Mouse (Mus musculus) left cerebral cortex, postnatal 10 days (tissue): Measurements from ENCODE around the gene Hist2h3c2. TPM values are rescaled to one million over a fixed set of nuclear protein-coding genes. Genes with fewer than 3 reads are reported as not detected.
A peak's percentile ranks its signal among the peaks of the same experiment; 100 is the strongest.
"Not testable (repeated sequence)": the region's sequence is repeated elsewhere in the genome, so short reads cannot be mapped to it uniquely, and the experiment has no call there.

Experiments
- DNase-seq, 2 experiments: peaks; one replicate each; pipeline ENCODE4 v3.0.0; 2021 to 2022; ENCODE audit warnings: low spot score in 2 of 2, mixed read lengths in 1 of 2; ENCODE audit errors: extremely low spot score in 1 of 2
- intact Hi-C: fragments of 180-260 bp; cut with DNase I; formaldehyde crosslinking; loops from one replicate; pipeline ENCODE4 v1.15.1; 2025
- total RNA-seq, 2 experiments: library from RNA; stranded (reverse); gene quantifications; 2 replicates each; pipeline ENCODE4 v1.2.3; 2021

The Hist2h3c2 gene
- total RNA-seq, 2 experiments from 2014 or later, result 10.2 to 10.9 TPM

DNA sequence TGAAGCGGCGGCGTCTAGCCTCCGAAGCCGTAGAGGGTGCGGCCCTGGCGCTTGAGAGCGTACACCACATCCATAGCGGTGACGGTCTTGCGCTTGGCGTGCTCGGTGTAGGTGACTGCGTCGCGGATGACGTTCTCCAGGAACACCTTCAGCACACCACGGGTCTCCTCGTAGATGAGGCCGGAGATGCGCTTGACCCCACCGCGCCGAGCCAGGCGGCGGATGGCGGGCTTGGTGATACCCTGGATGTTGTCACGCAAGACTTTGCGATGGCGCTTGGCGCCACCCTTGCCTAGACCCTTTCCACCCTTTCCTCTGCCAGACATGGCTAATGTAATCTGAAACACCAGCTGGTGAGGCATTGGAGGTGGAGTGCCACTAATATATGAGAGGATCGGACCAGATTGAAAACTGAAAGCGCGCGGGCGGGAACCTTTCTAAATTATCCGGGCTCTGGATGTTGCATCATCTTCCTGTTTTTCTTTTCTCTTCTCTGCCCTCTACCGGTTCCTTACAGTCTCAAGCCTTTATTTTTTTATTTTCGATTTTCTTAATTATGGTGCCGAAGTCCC lies 24.1 kb upstream of the Hist2h3c2 start, which contains the start of gene Hist2h4:
TSS of gene Hist2h4 (minus strand) at position 333 of the 572 bp plus-strand sequence.
- intact Hi-C loops, result no loop called here
- DNase-seq, result peak; percentile 93 to 98

DNA sequence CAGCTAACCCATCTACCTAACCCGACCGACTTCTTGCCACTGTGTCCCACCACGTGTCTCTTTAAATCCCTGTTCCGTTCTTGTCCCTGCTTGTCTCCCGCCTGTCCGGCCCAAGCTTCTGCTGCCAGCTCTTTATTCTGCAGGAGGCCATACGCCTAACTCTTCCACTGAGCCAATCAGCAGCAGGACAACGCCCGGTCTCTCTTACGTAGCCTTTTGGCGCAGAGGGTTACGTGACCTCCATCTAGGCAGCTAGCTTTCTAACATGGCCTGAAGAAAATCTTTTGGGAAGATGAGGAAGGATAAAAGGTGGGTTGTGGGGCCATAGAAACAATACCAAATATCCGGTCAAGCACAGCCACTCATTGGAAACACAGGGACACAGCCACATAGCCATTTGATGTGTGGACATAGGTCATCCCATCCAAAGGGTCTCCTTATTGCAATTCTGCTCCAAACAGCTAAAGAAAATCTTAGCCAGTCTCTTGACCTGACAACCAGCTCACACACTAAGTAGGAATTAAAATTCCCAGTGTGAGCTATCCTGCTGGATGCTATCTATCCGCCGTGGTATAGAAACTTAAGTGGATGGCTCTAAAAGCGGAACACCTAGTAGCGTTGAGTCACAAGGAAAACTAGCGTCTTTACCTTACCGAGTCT lies 23.4 kb upstream of the Hist2h3c2 start:
- peak; percentile 78 to 83 for DNase-seq
- intact Hi-C loops, result no loop called here

DNA sequence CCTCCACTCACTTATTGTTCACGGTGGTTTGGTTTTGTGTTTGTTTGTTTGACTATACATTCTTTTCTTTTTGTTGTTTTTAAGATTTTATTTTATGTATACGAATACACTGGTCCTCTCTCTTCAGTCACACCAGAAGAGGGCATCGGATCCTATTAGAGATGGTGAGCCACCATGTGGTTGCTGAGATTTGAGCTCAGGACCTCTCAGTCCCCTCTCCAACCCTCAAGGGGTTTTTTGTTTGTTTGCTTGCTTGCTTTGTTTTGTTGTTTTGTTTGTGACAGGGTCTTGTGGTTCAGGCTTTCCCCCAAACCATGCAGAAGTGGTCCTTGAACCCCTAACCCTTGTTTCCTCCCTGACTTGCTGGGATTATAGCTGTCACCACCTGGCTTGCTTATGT lies 22.7 kb upstream of the Hist2h3c2 start:
- intact Hi-C loops, result no loop called here
- DNase-seq, result no peak

DNA sequence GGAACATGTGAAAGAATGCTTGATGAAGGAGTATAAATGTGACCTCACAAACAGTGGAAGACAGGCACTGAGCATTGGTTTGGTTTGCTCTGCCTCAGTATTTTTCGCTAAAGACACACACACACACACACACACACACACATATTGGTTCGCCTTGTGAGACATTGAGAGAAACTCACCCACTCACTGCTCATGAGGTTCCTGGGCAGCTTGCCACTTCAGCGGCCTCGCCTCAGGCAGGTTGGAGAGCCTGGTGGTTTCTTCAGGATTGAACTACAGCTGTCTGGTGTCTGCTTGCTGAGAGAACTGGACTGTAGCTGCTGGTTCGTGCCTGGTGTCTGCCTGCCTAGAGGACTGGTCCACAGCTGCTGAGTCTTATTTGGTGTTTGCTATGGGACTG lies 21.3 kb upstream of the Hist2h3c2 start:
- intact Hi-C loops, result no loop called here
- no peak for DNase-seq

DNA sequence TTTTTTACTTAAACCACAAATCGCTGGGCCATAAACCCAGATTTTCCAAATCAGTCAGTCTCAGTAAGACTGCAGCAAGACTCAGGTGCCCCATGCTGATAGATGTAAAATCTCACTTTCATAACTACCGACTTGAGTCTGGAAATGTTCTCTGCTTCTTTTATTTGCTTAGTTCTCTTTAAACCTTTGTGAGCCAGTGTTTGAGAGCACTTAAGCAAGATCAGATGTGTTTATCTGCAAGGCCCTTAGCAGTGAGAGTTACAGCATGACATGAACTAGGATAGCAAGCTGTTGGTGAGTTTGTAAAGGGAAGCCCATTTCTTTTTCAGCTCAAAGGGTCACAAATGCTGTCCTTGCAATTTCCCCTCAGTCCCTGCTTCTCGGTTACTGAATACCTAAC lies 18.3 kb upstream of the Hist2h3c2 start:
- intact Hi-C loops, result no loop called here
- no peak for DNase-seq

DNA sequence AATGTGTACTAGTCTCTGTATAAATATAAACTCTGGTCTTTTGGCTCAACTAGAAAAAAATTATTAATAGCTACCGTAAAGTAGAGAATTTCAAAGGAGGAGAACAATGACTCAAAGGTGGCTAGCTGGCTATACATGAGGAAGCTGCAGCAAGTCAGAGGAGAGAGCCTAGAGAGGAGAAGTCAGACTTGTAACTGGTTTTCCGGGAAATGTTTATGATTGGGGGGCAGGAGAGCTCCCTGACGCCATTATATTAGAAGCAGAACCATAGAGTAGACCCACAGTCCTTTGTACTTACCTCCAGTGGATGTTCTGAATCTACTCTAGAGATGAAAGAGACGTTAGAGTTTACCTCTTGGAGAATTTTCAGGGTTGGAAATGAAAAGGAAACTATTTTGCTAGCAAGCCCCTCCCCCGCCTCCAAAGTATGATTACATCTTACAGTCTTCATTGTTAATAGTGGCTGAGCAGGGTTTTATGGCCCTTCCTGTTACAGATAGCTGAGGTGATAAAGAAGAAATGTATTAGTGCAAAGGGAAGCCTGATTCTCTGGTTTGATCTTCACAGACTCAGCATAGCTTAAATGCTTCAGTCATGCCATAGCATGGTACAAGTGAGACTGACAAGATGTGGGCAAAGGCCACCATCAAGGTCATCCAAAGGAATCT lies 17.1 kb upstream of the Hist2h3c2 start:
- no peak for DNase-seq
- intact Hi-C loops, result no loop called here

DNA sequence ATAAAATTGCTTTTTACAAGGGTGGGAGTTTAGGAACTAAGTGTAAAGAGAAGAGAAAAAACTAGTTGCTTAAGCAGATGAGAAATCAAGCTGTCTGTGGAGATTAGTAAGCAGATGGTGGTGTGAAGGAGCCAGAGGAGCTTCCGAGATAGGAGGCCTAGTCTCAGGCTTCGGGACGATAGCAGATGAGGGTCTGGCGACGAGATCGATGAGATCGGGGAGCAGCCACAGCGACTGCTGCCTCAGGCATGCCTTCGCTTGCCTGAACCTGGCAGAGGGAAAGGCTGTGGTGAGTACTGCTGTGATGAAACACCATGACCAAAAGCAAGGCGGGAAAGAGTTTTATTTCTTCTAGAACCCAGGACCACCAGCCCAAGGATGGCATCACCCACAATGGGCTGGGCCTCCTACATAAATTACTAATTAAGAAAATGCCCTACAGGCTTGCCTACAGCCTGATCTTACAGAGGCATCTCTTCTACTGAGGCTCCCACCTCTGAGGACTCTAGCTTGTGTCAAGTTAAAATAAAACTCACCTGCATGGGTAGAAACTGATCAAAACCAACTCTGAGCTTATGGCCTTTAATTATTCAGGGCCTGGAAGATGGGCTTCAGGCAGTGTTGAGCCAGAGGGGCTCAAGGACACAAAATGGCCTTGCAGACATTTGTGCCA lies 15.9 kb upstream of the Hist2h3c2 start:
- intact Hi-C loops, result no loop called here
- no peak for DNase-seq

DNA sequence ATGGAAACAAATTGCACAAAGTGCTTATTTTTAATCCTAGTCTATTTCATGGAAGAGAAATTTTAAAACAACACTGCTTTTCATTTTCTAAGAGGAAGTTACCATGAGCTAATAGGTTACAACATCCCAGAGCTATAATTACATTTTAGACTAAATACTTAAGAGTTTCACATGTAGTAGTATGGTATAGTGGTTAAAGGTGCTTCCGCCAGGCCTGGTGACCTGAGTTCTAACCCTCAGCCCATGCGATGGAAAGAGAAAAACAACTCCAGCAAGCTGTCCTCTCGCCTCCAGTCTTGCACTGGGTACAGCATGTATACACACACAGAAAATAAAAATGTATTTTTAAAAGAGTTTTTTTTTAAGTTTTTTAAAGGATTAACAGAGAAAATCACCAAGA lies 12.9 kb upstream of the Hist2h3c2 start:
- intact Hi-C loops, result no loop called here

DNA sequence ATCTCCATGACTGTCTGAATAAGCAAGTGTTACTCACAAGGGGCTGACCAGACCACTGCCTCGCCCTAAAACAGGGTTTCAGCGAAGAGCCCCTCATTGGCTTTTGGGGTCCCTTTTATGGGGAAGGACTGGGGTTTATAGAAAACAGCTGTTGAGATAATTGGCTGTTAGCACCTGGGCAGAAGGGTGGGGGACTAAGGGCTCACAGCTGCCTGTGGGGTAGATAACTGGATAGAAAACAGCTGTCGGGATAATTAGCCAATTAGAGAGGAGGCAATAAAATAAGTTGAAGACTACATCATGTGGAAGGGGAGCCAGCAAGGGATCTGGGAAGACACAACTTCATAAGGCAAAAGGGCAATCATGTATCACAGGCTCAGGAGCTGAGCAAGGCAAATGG lies 12.0 kb upstream of the Hist2h3c2 start:
- DNase-seq, result no peak
- intact Hi-C loops, result no loop called here

More for the DNA sequence above, 12.9 kb upstream of the Hist2h3c2 start:
- DNase-seq, result no peak

DNA sequence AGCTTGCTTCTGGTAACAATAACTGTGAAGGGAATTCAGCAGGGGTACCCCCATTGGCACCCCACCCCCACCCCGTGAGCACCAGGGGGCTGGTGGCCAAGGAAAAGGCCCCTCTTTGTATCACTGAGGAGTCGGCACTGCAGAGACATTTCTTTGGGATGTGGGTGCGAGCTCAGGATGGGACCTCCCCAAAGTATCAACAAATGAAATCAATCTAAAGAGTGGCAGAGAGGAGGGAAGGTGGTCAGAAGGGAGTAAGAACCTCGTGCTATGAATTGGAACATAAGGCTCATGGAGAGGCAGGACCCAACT lies 10.1 kb upstream of the Hist2h3c2 start:
- no peak for DNase-seq
- intact Hi-C loops, result no loop called here

DNA sequence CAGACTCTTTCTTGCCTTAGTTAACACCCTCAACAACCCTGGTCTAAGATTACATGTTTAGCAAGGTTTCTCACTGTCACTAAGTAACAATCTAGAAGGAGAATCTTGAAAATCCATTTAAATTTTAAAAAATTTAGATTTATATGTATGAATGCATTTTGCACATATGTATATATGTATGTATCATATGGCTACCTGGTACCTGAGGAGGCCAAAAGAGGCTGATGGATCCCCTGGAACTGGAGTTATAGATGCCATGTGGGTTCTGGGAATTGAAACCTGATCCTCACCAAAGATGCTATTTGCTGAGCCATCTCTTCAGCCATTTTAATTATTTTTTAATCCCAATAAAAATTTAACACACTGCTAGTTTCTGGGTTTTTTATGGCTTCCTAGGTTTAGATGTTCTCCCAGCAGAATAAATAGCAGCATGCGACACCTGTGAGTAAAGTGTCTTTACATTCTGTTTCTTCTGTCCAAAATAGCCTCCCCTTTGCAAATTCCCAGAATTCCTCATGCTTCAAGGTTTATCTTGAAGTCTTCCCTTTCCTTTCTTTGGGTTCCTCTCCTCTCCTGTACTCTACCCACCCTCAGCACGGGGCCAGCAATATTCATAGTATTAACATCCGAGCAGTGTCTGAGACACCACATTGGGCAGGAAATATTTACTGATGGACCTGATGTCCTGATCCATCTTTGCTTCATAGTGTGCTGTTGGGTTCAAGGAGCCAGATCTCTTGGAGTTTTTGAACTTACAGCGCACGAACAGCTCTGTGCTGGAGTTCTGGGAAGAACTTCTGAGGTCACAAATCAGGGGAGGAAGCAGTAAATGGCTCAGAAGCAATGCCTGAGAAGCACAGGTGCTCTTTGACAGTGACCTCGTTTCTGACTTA lies 9.5 kb upstream of the Hist2h3c2 start:
- intact Hi-C loops, result no loop called here
- no peak for DNase-seq

DNA sequence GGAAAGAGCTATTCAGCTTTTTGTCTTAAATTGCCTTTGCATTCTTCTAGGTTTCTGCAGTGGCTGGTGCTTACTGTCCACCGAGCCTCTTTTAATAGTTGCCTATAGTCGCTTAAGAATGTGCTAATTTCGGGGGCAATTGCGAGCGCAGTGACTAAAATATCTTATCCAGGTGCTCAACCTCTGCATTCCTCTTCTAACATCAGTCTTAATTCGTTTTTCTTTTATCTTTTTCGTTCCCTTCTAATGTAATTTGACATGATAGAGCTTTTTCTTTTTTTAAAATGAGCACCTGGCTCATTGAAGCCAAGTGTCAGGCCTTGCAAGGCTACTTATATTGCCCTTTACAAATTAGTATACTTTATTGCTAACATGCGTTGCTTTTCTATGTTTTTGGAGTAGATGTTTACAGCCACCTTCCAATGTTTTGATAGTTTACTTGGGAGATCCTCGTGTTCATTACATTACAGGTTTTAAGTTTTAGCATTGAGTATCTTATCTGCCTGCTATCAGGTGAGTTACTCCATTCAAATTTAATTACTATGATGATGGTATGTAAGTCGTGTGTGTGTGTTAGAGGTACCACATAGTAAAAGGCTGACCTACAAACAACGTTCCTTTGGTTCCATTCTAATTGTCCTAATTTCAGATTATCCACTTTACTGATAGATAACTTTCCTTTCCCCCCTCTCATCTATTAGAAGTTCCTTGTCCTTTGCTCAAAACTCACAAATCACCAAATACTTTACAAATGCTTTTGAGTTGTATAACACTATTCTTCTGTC lies 8.6 kb upstream of the Hist2h3c2 start:
- no peak for DNase-seq
- intact Hi-C loops, result no loop called here

DNA sequence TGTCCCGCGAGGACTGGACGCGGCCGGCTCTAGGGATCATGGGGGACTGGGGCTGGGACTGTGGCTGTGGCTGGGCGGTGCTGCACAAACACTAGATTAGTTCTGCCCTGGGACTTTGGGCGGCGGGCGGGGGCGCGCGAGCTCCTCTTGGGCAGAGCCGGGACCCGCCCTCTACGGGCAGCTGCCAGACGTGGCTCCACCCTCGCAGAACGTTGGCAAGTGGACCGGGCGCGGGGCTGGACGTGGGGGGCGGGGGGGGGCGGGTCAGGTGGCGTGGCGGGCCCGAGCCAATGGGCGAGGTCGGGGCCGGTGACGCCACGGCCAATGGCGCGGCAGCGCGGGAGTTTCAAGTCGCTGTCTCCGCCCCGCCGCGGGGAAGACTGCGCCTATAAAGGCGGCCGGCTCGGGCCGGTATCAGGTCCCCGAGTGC lies 7.5 kb upstream of the Hist2h3c2 start, which contains the start of gene Hist2h3c1:
TSS of gene Hist2h3c1 (plus strand) at position 259 of the 430 bp plus-strand sequence.
- intact Hi-C loops, DNase-seq: not testable (repeated sequence)

DNA sequence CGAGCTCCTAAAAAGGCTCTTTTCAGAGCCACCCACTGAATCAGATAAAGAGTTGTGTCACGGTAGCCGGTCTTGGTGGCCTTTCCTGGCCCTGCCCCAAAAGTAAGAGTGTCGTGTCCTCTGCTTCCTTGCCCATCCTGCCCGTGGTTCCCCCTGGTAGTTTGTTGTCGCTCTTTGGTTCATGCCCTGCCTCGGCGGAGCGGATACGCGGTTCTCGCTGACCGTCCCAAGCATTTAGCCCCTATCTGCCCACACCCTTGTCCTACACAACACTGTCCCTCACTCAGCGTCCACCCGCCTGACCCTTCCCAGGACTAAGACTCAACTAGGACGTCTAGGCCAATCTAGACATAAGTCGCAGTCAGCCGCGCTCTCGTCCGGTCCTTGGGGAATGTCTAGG lies 7.1 kb upstream of the Hist2h3c2 start:
- intact Hi-C loops, DNase-seq: not testable (repeated sequence)

DNA sequence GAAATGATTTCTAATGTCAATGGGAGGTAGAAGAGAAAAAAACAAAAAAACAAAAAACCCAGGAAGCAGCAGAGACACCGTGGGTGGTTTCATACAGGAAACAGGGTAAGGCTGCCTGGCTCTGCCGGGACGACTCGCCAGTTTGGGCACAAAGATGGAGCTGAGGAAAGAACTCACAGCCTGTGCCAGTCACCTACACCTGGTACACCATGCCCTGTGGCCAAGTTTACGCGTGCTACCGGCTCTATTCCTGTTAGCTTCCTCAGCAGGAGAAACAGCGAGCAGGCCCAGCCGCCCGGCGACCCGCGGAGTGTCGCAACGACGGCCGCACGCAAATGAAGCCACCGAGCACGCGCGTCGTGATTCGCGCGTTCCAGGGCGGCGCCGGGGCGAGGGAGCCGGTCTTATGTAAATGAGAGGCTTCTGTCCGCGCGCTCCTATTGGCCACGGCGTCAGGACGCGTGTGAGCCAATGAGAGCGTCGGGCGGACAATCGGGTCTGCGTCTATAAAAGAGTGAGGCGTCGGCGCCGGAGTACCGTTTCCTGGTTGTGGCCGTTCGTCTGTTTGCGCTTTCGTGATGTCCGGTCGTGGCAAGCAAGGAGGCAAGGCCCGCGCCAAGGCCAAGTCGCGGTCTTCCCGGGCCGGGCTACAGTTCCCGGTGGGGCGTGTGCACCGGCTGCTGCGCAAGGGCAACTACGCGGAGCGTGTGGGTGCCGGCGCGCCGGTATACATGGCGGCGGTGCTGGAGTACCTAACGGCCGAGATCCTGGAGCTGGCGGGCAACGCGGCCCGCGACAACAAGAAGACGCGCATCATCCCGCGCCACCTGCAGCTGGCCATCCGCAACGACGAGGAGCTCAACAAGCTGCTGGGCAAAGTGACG lies 6.3 kb upstream of the Hist2h3c2 start, which contains the start of gene Hist2h2aa1:
TSS of gene Hist2h2aa1 (plus strand) at position 495 of the 884 bp plus-strand sequence.
- intact Hi-C loops, result not testable (repeated sequence)
- peak; percentile 79 to 89 for DNase-seq

DNA sequence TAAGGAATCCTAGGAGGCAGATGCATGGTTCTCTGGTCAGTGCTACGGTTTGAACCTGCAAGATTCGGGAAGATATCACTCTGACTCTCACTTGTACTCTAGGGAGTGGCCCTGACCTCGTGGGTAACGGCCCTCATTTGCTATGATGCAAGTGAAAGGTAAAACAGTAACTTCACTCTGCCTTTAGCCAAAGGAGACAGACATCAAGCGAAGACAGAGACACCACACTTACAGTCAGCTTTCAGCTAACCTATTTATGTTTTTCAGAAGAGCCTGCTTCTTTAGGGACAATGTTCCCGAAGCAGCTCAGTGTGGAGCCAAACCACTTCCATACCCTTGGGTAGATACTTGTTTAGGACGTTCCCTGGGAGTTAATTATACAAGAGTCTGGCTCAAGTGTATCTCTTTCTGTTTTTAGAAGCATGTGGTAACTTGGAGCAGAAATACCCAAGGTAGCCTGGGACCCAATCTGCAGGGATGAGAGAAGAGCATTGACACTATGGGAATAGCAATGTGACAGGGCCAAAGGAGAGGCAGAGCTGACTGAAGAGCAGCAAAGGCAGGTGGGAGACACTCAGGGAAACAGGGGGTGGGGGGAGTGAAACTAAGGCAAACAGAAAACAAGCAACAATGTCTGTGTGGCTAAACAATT lies 5.1 kb upstream of the Hist2h3c2 start:
- DNase-seq, result no peak
- intact Hi-C loops, result no loop called here

DNA sequence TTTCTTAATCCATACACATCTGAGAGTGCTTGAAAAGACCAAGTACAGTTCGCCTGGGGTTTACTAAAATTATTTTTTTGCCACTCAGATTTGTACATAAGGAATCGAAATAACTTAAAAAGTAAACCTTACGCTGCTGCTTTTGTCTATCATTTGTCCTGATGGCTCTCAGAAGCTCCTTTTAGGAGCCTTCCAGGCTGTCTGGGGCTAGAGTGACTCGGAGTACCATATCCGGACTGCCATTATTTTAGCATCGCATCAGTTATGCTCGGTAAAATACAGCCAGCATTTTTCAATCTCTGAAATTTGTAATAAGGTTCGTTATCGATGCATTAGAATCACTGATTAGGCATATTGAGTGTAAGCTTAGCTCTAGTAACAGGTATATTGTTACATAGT lies 1.9 kb upstream of the Hist2h3c2 start:
- intact Hi-C loops, result no loop called here
- DNase-seq, result no peak
